Mouse (Mus musculus): ENCODE measurements around the gene Ceacam9.

DNA sequence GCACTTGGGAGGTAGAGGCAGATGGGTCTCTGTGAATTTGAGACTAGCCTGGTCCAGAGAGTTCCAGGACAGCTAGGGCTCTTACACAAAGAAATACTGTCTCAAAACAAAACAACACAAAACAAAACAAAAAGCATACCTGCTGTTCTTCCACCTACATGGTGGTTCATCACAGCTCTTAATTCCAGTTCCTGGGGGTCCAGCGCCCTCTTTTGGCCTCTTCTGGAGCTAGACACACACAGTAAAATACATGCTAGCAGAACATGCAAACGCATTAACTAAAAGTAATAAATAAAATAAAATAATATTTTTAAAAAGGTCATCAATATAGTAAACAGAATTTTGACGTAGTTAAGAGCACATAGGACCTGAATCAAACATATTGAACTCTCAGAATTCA is 26.7 kb upstream of the Ceacam9 start:
- TF ChIP-seq CTCF (IDR thresholded peaks at IDR 0.05; ENCODE audit: extremely low read depth, insufficient read depth, insufficient read length, insufficient replicate concordance) (peak; percentile 30; the same call in 1 of the 2 replicates), POLR2A (IDR thresholded peaks at IDR 0.05; ENCODE audit: low read depth, low read length) (no peak)
